Mouse (Mus musculus) hindlimb bud, embryonic 11.5 days (tissue): ENCODE results near the gene Abr.

ENCODE experiments used
- DNase-seq: peaks from one replicate; pipeline ENCODE4 v3.0.0-alpha.2; 2012; ENCODE audit warnings: low read depth, low spot score; ENCODE audit errors: extremely low spot score

The Abr gene

DNA sequence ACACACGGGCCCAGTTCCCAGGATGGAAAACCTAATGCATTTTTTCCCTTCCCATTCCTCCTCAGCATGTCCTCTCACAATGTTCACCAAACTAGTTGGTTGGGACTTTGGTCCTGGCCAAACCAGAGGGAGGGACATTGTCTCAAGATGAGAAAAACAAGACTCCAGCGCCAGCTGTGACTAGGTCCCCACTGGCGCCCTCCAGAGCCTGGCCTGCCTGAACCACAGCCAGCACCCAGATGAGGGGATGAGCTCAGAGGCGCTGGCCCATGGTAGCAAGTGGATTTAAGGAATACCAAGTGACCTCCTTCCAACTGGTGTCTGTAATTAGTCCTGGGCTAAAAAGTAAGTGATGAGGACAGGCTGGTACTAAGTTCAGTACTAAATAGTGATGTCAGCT, 201.2 kb downstream of the Abr start:
- no peak for DNase-seq

DNA sequence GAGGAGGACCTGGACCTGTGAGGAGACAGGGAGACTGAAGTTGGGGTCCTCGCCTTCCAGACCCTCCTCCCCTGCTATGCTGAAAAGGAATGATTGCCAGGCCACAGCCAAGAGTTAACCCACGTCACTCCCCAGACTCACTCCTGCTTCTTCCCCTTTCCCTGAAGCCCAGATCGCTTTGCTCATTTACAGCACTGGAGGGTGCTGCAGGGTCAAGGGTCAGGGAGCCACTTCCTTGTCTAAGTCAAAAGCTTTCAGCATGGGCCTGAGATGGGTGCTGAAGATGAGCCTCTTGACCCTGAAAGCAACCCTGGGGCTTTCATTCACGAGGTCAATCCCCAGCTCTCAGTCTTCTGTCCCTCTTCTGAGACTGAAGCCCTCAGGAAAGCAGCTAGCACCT, 202.9 kb downstream of the Abr start:
- DNase-seq: no peak

DNA sequence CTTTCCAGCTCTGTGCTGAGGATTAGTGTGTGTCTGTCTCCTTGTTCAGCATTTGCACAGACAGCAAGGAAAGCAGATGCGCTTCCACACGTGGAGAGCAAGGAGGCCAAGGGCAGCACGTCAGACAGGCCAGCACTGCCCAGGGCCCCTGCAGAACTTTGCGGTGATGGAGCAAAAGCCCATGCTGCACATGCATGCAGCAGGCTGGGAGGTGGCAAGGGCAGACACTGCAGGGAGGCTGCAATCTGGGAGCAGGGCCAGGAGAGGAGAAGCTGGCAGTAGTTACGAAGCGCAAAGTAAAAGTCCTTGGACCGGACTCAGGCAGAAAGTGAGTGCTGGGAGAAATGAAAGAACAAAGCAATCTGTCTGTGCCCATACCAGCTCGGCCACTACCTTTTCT, 203.7 kb downstream of the Abr start:
- DNase-seq: no peak

DNA sequence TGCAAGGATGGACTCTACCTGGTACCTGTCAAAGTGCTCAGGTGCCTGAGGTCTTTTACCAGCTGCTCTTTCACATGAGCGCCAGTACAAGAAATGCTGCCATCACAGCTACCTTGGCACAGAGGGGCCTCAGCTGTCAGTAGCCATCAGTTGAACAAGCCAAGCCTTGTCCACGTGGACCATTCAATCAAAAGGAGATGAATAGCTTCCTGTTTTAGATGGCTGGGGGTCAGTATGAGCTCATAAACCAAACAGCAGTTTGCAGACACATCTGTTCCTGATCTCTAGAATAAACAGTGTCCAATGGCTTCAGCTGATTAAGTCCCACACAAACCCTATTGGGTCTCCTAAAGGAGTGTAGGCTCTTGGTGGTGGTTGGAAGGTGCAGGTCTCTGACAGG, 206.1 kb downstream of the Abr start:
- DNase-seq: no peak

DNA sequence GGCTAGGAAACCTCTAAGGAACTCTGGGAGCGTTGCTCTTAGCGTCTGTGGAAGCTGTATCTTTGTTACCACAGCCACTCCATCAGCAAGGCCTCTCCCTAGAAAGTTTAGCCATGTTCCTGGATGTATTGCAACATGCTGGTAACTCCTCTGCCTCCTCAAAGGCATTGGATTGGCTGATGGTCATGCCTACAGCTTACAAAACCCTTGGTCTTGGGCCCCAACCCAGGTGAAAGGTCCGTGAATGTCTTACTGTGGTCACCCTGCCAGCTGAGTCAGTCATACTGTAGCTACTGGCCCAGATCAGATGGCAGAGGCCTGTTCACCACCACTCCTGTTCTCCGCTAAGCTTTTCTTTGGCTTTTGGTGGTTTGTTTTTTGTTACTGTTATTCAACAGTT, 207.1 kb downstream of the Abr start:
- no peak for DNase-seq

DNA sequence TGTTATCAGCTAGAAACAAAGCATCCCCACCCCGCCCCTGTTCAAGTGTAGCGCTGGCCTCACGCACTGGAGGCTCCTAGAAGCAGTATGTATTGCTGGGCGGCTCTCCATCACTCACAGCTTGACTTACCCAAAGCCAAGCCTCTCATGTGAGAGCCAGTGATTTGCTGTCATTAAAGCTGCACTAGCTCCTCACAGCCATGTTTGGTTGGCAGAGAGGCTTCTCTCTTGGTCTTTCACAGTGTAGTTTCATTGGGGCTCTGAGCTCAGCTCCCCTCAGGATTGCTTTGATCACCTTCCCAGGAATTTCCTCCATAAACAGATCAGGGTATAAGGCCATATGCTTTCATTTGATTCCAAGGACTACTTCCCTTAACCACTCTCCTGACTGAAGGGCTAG, 208.9 kb downstream of the Abr start:
- no peak for DNase-seq

DNA sequence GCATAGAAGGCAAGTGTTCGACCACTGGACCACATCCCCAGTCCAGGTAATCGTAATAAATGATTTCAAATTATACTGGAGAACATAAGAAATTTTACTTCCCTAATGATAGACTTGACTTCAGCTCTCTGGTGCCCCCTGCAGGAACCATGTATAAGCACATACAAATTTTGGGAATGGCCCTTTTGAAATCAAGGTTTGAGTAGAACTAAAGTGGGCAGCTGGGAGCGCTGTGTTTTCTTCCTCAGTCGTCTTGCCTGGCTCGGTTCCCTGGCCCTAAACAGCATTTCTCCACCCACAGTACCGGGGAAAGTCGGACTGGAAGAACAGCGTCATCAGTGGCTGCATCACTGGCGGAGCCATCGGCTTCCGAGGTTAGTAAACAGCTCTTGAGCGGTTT, 211.3 kb downstream of the Abr start:
- DNase-seq: no peak

DNA sequence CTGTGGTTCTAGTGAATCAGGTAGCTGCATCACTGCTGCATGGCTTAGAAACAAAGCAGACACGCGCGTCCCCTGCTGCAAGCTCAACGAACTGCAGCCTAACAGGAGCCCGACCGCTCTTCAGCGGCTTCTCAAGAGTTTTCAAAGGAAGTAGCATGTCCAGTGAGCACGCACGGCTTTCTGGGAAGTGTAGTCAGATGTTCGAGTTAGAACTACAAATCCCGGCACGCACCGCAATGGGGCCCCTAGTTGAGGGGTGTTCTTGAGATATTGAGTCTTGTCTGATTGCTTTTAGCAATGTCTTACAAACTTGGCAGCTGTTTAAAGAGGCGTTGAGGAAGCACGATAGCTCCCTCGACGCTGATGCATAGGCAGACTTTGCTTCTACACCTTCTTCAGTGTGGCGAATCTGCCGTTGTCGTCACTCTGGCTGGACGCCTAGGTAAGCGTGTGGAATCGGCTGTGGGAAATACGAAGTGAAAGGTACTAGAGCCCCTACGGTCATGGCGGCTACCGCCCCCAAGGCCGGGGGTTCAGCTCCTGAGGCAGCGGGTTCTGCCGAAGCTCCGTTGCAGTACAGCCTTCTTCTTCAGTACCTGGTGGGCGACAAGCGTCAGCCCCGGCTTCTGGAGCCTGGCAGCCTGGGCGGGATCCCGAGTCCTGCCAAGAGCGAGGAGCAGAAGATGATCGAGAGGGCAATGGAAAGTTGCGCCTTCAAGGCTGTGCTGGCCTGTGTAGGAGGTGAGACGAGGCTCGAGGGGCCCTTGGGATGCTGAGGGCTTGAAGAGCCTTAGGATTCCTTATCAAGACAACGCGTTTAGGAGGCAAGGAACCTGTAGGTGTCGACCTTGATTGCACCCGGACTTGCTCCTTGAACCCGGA, 215.2 kb downstream of the Abr start, which contains the start of gene Timm22:
TSS of gene Timm22 (plus strand) at position 251 of the 882 bp plus-strand sequence.
- peak; percentile 99 for DNase-seq

DNA sequence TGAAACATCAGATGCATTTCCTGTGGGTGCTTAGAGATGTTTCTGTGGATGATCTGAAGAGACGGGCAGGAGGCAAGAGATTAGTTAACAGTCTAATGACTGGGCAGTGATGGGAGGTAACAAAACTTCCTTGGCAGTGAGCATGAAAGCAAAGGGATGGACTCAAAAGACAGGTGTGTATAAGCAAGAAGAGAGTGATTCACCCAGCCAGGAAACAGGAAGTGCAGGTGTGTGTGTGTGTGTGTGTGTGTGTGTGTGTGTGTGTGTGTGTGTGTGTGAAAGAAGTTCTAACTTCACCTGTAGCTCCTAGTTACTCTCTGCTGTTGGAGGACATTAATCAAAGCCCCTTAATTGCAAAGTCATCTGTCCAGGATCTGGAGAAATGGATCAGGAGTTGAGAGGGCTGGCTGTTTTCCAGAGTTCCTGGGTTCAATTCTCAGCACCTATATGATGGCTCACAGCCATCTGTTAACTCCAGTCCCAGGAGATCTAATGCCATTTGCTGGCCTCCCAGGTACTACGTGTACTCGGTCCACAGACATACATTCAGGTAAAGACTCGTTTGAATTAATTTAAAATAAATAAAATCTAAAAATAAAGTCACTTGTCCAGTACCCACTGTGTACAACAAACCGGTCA, 216.4 kb downstream of the Abr start:
- no peak for DNase-seq

DNA sequence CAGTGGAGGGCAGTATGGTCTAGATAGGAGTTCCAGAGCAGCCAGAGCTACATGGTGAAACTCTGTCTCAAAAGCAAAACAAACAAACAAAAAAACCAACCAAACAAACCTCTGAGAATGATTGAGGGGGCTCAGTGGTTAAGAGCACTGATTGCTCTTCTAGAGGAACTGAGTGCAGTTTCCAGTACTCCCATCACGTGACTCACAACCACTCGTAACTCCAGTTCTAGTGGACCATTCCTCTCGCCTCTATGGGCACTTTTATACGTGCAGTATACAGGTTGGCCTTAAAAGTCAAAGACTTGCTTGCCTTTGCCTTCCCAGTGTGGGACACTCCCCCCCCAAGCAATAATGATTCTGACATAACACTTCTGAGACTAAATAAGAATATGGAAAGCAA, 217.0 kb downstream of the Abr start:
- DNase-seq: no peak

DNA sequence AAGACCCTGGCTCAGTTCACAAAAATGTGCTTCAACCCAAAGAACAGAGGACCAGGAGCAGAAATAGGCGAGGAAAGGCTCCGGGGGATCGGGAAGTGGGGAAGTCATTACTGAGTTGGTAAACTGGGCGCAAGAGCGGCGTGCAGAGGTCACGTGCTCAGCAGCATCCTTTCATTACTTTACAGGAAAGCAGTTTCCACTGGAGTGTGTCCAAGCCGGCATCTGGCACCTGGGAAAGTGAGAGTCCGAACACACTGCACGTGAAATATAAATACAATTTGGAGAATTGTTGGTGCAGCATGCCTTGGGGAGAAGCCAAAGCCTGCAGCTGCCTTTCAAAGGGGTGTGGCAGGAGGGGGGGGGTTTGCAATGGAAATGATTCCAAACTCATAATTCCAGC, 220.7 kb downstream of the Abr start:
- no peak for DNase-seq

DNA sequence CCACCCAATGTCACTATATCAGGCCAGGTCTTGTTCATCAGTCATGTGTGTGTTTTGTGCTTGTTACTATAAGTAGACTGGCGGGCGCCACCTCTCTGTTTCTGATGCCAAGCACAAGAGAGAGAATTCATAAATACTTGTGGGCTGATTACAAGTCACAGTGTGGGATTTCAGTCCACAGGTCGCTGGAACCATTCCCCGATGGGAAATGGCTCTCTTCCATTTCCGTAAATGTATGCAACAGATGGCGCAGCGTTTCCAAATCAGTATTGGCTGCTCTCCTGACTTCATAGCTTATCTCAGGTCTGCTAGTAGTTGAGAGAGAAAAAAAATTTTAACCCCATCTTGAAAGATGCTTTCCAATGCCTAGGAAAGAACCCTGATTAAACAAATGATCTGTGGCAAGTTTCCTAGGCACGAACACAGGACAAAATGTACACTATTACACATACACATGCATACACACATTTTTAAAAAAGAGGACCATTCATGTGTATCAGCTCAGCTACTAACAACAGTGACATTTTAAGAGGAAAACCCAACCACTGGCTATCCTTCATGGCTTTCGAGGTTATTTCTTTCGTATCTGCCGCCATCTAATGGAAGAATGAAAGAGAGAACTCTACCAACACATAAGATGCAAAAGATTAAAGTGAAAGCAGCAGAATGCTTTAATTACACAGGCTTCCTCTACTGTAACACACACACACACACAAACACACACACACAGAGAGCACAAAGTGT, 222.4 kb downstream of the Abr start:
- DNase-seq: no peak

DNA sequence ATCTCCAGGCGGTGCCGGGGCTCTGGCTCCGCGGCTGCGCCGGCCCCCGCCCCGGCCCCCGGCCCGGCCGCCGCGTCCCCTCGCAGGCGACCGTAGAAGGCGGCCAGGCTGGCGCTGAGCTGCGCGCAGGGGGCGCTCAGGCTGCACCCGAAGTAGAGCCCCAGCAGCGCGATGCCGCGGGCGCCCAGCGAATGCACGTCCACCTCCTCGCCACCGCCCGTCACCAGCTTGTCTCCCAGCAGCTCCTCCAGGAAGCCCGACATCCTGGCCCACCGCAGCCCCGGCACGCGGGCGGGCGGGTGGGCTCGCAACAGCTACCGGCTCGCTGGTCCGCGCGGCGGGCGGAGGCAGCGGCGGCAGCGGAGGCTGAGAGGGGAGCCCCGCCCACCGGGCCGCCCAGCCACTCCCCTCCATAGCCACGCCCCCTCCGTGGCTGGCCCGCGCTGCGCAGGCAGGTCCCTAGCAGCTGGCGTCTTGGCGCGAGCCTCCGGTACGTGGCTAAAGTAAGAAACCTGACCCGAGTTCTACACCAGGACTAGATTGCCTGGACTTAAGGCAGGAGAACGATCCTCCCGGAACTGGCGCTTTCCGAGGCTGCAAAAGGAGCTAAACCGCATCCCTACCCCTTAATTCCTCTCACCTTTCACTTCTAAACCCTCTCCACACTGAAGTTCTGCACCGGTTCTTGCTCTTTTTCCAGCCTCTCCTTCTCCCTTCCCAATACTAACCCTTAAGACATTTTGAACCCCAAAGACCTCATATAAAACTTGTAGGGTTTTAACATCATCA, 223.1 kb downstream of the Abr start, which contains the start of gene Nxn:
TSS of gene Nxn (minus strand) at position 343 of the 789 bp plus-strand sequence.
- no peak for DNase-seq

DNA sequence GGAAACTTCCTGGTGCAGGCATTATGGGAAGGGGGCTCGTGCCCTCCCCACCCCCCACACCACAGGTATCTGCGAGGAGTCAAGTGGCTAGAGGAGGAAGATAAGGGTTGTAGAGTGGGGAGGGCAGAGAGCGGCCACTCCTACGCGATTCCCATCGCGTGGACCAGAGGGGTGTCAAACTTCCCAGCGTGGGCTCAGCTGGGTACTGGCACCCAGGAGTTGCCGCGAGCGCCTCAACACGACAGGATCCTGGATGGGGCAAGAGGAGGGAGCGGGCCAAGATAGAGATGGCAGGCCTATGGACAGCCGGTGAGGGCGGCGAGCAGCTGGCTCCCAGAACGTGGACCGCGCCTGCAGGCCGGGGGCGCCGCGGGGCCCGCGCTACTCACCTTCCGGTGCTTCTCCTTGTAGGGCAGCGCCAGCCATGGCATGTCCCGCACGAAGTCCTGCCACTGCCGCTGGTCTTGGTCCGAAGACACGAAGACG, 223.8 kb downstream of the Abr start:
- DNase-seq: no peak

DNA sequence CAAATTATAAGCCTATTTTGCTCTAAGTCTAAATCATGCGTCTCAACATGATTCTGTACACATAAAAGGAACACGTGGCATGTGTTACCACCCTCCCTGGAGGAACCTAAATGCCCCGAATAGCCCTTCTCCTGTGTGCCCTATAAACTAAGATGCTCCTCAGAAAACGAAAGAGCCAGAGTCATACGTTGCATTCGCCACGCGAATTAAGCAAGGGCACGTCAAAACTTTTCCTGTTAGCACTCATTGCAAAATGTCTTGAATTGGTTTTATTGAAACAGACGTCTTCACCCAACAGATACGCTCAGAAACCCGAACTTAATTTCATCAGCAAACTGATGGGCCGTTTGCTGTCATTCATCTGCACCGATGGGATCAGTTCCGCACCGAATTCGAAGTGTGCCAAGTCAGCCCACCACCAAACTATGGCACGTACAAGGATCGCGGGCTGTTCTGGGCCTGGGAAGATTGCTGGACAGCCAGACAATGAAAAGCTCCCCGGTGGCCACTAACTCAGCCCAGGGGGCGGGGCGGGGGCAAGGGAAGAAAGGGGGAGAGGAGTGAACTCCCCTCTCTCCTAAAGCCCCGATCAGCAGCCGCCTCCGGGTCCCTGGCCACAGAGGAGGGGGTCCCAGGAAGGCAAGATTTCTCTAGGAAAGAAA, 224.3 kb downstream of the Abr start:
- no peak for DNase-seq

DNA sequence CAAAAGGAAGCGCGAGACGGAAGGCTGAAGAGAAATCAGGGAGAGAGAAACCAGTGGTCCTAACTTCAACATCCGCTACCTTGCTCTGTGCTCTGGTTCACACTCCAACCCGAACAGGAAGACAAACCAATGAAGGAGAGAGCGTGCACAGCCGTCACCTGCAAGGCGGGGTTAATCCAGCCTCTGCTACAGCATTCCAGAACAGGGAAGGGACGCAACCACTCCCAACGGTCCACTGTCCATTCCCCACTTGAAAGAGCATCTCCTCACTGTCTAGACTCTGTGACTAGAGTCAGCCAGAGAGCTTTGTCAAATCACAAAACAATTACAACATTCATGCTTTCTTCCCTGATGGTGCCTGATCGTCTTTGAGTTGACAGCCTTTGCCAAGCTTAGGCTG, 229.1 kb downstream of the Abr start:
- no peak for DNase-seq

DNA sequence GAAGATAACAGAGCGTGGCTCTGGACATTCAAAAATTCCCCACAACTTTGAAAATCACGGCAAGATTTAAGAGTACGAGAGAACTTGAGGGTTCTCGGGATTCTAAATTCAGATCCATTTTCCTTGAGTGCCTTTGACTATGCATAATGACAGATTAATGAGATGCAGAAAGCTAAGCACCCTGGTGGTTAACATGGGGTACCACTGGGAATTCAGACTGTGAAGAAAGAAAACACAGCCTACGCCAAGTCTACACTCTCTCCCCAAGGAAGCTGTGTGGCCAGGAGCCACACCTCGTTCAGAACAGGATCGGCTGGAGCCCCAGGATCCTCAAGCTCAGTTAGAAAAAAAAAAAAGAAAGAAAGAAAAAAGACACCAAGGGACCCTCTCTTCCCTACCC, 229.6 kb downstream of the Abr start:
- no peak for DNase-seq

DNA sequence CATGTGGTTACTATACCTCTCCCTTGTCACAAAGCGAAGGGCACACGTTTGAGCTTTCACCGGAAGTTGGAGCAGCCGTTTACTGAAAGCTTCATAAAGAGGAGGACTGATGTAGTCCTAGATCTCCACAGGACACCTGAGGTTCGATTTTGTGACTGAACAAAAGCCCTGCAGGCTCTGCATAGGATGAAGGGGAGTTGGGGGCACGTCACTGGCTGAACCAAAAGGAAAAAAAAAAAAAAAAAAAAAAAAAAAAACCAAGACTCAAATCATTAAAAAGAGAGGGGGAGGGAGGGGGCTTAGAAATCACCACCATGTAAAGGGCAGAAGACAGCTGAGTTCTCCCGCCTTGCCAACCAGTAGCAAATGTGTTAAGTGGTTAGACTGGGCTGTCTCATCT, 233.4 kb downstream of the Abr start:
- DNase-seq: no peak

DNA sequence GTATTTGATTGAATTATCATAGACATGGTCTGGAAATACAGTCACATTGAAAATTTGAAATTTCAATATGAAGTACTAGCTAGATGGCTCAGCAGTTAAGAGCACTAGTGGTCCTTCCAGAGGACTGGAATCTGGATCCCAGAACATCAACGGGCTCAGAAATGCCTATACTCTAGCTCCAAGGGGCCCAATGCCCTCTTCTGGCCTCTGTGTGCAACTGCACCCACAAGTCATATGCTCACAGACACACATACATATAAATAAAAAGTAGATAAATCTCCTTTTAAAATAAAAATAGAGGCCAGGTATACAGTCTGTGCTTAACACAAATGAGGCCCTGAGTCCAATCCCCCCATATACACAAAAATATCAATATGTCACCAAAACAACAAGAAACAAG, 235.0 kb downstream of the Abr start:
- no peak for DNase-seq

DNA sequence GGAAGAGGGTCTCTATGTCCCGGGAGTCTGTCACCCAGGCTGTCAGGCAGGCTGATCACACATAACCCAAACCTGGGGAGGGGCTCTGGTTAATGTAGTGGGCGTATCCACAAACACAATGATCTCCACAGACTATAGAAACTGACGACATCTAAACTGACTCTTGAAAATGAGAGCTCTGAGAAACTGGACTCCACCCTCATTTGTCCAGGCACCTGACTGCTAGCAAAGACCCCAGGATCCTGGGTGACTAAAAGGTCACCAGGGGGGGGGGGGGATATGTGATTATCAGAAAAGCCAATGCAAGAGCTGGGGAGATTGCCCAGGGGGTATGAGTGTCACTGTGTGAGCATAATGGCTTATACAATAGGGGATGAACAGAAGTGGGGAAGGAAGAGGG, 236.4 kb downstream of the Abr start:
- DNase-seq: no peak
